Mouse (Mus musculus) heart, postnatal 0 days (tissue): ENCODE data around the gene Rbms3. TPM values are rescaled to one million over a fixed set of nuclear protein-coding genes. Genes with fewer than 3 reads are reported as not detected.

Experiments used
- ATAC-seq: fragments of 200-750 bp; cut with Nextera tagmentation; 2 replicates; pipeline ENCODE4 v1.8.0; 2017; ENCODE audit warnings: low read depth, moderate number of reproducible peaks, moderate library complexity; ENCODE audit not compliant: insufficient read depth
- DNase-seq: peaks from one replicate; pipeline ENCODE4 v3.0.0-alpha.2; 2016; ENCODE audit warnings: low spot score
- H3K27ac ChIP-seq: fragments of 300-500 bp; sonication (generic); 2 replicates; pipeline ENCODE4 v1.5.1; 2014; ENCODE audit warnings: low read depth, mild to moderate bottlenecking
- H3K27me3 ChIP-seq: fragments of 300-500 bp; sonication (generic); 2 replicates; pipeline ENCODE4 v1.6.1; 2014; ENCODE audit warnings: low read length, mixed read lengths; ENCODE audit not compliant: control insufficient read depth, insufficient read depth
- H3K36me3 ChIP-seq: fragments of 300-500 bp; sonication (generic); replicated peaks from 2 replicates; pipeline ENCODE4 v1.6.1; 2014; ENCODE audit warnings: low read length, mixed read lengths; ENCODE audit not compliant: control insufficient read depth, insufficient read depth
- H3K4me1 ChIP-seq: fragments of 300-500 bp; sonication (generic); 2 replicates; pipeline ENCODE4 v1.6.1; 2014; ENCODE audit warnings: antibody characterized with exemption; ENCODE audit not compliant: control insufficient read depth, insufficient read depth
- H3K4me2 ChIP-seq: fragments of 300-500 bp; sonication (generic); 2 replicates; pipeline ENCODE4 v1.6.1; 2014; ENCODE audit warnings: low read depth, mild to moderate bottlenecking, low read length, moderate library complexity
- H3K4me3 ChIP-seq: fragments of 300-500 bp; sonication (generic); 2 replicates; pipeline ENCODE4 v1.5.1; 2014; ENCODE audit warnings: low read depth, low read length
- H3K9ac ChIP-seq: fragments of 300-500 bp; sonication (generic); replicated peaks from 2 replicates; pipeline ENCODE4 v1.6.1; 2014; ENCODE audit warnings: low read depth, low read length, mixed read lengths
- H3K9me3 ChIP-seq: fragments of 300-500 bp; sonication (generic); replicated peaks from 2 replicates; pipeline ENCODE4 v1.6.1; 2016; ENCODE audit warnings: low read length; ENCODE audit not compliant: control insufficient read depth
- CTCF ChIP-seq: IDR thresholded peaks from 2 replicates; pipeline ENCODE4 v1.5.1; 2016; ENCODE audit warnings: antibody characterized with exemption, control low read depth, low read depth
- EP300 ChIP-seq: IDR thresholded peaks from 2 replicates; pipeline ENCODE4 v1.6.1; 2016; ENCODE audit warnings: antibody characterized with exemption, low read depth
- WGBS: fragments of 180-500 bp; shearing (Covaris S2); extraction: QIAGEN DNeasy Blood & Tissue Kit; methylation state at CpG from one replicate; pipeline ENCODE4 v1.1.7; 2014; 5-methylcytosine and 5-hydroxymethylcytosine counted together
- polyA plus RNA-seq: library from polyadenylated mRNA; unstranded; fragments of >200 nt; fragmentation: Nextera tagmentation; extraction: Ambion mirVana; gene quantifications from 2 replicates; pipeline ENCODE4 v1.2.1, GENCODE M21; 2015
- total RNA-seq: library from RNA; depleted of rRNA; stranded (reverse); fragments of >200 nt; gene quantifications from 2 replicates; pipeline ENCODE4 v1.2.3, GENCODE M21; 2014; ENCODE audit warnings: low replicate concordance

Gene Rbms3
- total and polyA plus RNA-seq, 2 experiments from 2014 or later, result 18.2 to 75.3 TPM

GRCm38 (mm10) chr9:116848166-116848565, 781.5 kb downstream of the Rbms3 start:
- no peaks in the 10 kb centered on the region for H3K36me3 ChIP-seq
- peak overlapping the region; percentile 46 for H3K27ac ChIP-seq
- no peak for DNase-seq
- 62% methylated on average over 10 of the region's 10 CpGs for WGBS
- H3K4me2 ChIP-seq, result no peak overlapping the region
- peaks cover 3% of the 10 kb centered on the region; the same call in 1 of the 2 replicates for H3K4me1 ChIP-seq
- no peak overlapping the region for H3K4me3 ChIP-seq
- TF ChIP-seq CTCF (no peak), EP300 (no peak)
- H3K27me3 ChIP-seq, result no peaks in the 10 kb centered on the region
- ATAC-seq, result no peak
- no peaks in the 10 kb centered on the region for H3K9me3 ChIP-seq
- no peak overlapping the region for H3K9ac ChIP-seq

GRCm38 (mm10) chr9:116847241-116848135, 782.2 kb downstream of the Rbms3 start:
- Histone ChIP-seq H3K4me3 (no peak overlapping the region), H3K27ac (peak overlapping the region; percentile 46)
- no peak for TF ChIP-seq EP300
- no peak for TF ChIP-seq CTCF

GRCm38 (mm10) chr9:116834949-116835348, 794.8 kb downstream of the Rbms3 start:
- H3K27ac ChIP-seq, result no peak overlapping the region
- DNase-seq (no peak), ATAC-seq (no peak)
- no peaks in the 10 kb centered on the region for H3K36me3 ChIP-seq
- 78% methylated on average over 8 of the region's 8 CpGs for whole genome bisulfite sequencing
- no peaks in the 10 kb centered on the region for H3K27me3 ChIP-seq
- TF ChIP-seq CTCF (no peak), EP300 (no peak)
- H3K9ac ChIP-seq, result no peak overlapping the region
- no peaks in the 10 kb centered on the region for H3K9me3 ChIP-seq
- H3K4me1 ChIP-seq, result peaks cover 13% of the 10 kb centered on the region; the same call in 1 of the 2 replicates
- no peak overlapping the region for H3K4me2 ChIP-seq
- no peak overlapping the region for H3K4me3 ChIP-seq

More at GRCm38 (mm10) chr9:116847241-116848135, 782.2 kb downstream of the Rbms3 start:
- Histone ChIP-seq H3K9ac (no peak overlapping the region), H3K4me1 (peaks cover 3% of the 10 kb centered on the region; the same call in 1 of the 2 replicates), H3K36me3 (no peaks in the 10 kb centered on the region), H3K4me2 (no peak overlapping the region), H3K27me3 (no peaks in the 10 kb centered on the region), H3K9me3 (no peaks in the 10 kb centered on the region)
- ATAC-seq (peak; percentile 51), DNase-seq (peak; percentile 20)
- WGBS, result 64% methylated on average over 7 of the region's 7 CpGs

GRCm38 (mm10) chr9:116833677-116834076, 796.0 kb downstream of the Rbms3 start:
- no peak overlapping the region for H3K9ac ChIP-seq
- H3K9me3 ChIP-seq, result no peaks in the 10 kb centered on the region
- no peak for TF ChIP-seq EP300
- H3K4me3 ChIP-seq, result no peak overlapping the region
- no peaks in the 10 kb centered on the region for H3K36me3 ChIP-seq
- peaks cover 16% of the 10 kb centered on the region; the same call in 1 of the 2 replicates for H3K4me1 ChIP-seq
- no peak overlapping the region for H3K4me2 ChIP-seq
- ATAC-seq (no peak), DNase-seq (no peak)
- no peak overlapping the region for H3K27ac ChIP-seq
- 81% methylated on average over 7 of the region's 7 CpGs for WGBS
- H3K27me3 ChIP-seq, result no peaks in the 10 kb centered on the region

- 68% methylated on average over 1 of the region's 1 CpGs for WGBS
- no peaks in the 10 kb centered on the region for H3K27me3 ChIP-seq
- ATAC-seq, result no peak
- no peak overlapping the region for H3K4me3 ChIP-seq
- H3K4me2 ChIP-seq, result no peak overlapping the region
- no peaks in the 10 kb centered on the region for H3K36me3 ChIP-seq
- no peak for TF ChIP-seq CTCF
- TF ChIP-seq EP300, result no peak
- H3K9me3 ChIP-seq, result no peaks in the 10 kb centered on the region
- H3K9ac ChIP-seq, result no peak overlapping the region
- H3K27ac ChIP-seq, result no peak overlapping the region
- peaks cover 16% of the 10 kb centered on the region; the same call in 1 of the 2 replicates for H3K4me1 ChIP-seq
- DNase-seq, result no peak
Observed at GRCm38 (mm10) chr9:116832822-116833221, 796.9 kb downstream of the Rbms3 start.
